Mouse (Mus musculus) activated CD4-positive, CD25-positive, alpha-beta regulatory T cell, adult 4 months (primary cell): ENCODE results near the gene Celf5. TPM values are rescaled to one million over a fixed set of nuclear protein-coding genes. Genes with fewer than 3 reads are reported as not detected.

Source experiments
- ATAC-seq: one replicate; pipeline ENCODE4 v1.8.0; 2017
- polyA plus RNA-seq, 2 experiments: library from polyadenylated mRNA; unstranded; fragments of 100-300 nt; shearing (Covaris generic); gene quantifications; one replicate each; pipeline ENCODE4 v1.2.1; 2017

Celf5 gene
- polyA plus RNA-seq, 2 experiments from 2014 or later = 0.44 to 1.5 TPM

DNA sequence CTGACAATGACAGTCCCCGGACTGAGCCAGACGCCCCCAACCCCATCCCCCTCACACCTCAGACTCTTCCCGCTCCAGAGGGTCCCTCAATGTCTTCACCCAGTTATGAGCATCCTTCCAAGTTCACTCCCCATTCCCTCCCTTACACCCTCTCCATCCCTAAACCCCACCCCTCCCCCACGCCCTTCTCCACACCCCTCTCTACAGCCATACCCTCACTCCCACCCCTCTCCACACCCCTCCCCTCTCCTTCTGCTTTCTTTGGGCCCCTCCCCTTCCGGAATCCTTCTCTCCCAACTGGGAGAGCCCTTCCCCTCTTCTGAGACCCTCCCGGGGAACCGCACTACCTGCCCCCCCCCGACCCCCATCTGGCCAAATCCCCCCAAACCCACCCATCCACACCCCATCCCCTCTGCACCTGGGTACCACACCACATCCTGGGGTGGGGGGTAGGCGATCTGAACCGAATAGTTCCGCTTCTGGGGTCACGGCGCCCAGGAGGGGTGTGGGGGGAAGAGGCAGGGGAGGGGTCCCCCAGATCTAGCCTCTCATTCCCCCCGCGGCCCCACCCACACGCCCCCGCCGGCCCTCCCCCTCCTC is 10.0 kb downstream of the Celf5 start:
- ATAC-seq = peak; percentile 12

DNA sequence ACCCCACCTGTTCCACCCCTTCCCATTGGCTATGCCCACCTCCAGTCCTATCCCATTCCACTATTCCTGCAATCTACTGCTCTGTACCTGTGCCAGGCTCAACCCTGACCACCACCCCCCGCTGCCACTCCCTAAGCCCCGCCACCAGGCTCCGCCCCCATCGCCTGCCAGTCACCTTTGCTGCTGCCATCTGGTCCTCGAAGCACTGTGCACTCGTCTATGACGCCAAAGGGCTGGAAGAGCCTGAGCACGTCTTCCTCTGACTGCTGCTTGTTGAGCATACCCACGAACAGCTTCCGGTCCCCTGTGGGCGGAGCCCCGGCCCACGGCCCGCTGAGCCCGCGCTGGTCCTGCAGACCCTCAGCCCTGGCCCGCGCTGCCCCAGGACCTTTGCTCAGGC is 12.1 kb downstream of the Celf5 start:
- peak; percentile 82 for ATAC-seq

DNA sequence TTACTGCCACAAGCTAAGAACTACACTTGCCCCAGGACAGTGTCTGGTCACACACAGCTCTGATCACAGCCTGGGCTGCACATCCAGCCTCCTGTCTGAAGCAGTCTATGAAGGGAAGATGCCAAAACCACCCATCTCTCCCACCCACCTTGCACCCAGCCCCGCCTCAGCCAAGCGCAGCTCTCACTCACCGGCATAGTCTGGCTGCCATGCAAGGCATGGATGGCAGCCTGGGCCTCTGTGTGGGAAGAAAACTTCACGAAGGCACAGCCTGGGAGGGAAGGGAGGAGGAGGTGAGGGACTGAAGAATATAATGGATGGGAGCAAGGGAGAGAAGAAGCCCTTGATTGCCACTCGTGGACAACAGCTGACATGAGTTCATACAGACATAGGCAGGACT is 13.3 kb downstream of the Celf5 start:
- ATAC-seq = no peak

DNA sequence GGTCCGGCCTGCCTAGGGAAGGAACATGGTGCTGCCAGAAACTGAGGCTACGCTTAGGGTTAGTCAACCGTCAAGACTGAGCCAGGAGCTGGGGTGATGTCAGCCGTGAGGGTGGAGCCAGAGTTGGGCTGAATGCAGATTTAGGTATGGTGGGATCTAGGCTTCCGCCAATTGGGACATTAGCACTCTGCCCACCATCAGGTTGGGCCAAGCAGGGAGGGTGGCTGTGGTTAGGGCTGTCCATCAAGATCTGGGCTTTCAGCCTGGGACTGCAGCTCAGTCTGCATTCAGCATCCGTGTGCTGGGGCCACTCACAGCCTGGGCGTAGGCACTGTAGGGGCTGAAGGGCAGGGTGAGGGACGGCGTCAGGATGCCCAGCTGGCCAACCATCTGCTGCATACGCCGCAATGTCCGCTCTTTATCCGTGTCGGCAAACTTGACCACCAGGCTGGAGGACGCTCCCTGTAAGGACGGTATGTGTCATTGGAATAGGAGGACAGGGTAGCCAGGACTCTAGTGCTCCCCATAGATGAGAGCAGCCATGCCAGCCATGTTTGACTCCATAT is 14.8 kb downstream of the Celf5 start:
- ATAC-seq = no peak

DNA sequence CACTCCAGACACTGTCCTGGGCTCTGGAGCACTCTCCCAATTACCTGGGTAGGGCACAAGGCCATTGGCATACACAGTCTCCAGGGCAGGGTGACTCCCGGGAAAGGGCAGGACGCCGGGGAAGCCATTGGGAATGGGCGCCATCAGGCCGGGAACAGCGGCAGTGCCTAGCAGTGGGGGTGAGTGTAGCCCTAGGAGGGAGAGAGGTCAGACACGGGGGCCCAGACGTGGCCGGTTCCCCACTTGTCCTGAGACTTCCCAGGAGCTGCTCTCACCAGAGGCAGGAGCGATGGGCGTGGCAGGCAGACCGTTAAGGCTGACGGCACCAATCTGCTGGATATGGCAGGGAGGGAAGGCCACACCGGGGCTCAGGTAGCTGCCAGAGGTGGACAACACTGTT is 15.6 kb downstream of the Celf5 start:
- no peak for ATAC-seq

DNA sequence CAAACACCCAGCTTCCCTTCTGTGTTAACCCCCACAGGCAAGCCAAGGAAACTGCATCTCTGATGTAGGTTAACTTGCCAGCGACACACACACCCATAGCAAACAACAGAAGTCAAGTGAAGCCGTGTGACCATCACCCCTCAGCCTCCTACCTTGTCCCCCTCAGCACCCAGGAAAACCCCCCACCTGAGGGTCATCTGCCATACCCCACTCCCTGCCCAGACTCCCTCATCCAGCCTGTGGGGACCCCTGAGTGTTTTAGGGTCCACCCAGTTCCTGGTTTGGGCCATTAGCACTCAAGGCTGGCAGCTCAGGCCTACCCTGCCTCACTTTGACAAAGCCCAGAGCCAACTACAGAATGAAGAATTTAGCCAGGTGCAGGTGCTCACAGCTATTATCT is 16.4 kb downstream of the Celf5 start:
- ATAC-seq = no peak

DNA sequence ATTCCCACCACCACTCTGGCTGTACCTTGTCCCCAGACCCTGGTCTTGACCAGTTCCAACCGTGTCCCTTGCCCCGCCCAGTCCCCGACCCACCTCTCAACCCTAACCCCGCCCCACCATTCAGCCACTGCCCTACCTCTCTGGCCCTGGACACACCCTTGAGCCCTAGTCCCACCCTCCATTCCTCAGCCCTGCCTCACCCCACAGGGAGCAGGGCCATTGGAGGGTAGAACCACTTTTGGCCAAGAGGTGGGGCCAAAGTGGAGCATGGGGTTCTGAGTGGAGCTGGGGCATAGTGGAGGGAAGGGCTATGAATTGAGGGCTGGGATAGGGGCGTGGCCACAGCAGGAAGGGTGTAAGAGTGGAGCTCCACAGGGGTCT is 17.3 kb downstream of the Celf5 start:
- ATAC-seq = no peak

DNA sequence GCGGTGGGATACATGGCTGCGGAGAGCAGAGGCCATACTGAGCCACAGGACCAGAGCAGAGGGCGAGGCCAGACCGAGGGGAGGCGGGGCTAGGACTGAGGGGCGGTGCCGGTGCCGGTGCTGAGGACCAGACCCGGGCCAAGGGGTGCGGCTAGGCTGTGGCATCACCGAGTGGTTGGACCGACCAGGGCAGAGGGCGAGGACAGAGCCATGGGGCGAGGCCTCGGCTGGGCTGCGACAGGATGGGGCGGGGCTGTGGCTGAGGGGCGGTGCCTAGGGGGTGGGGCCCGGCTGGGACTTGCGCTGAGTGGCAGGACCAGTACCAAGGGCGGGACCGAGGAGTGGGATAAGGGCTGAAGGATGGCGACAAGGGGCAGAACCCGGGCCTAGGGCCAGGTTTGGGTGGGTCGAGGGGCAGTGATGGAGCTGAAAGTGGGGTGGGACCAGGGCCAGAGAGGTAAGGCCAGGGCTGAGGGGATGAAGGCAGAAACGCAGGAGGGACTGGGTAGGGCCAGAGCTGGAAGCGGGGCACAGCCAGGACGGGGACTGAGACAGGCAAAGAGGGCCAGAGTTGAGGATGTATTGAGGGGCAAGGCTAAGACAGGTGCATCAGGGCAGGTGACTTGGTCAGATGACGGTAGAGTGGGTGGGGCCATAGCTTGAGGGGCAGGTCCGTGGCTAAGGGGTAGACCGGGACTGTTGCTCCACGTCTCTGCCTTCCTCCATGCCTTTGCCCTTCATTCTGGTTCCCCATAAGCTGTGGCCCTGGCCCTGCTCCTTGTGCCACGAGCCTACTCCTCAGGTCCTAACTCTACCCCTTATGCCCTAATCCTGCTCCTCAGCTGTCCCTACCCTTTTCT is 17.9 kb downstream of the Celf5 start:
- ATAC-seq = peak; percentile 65

DNA sequence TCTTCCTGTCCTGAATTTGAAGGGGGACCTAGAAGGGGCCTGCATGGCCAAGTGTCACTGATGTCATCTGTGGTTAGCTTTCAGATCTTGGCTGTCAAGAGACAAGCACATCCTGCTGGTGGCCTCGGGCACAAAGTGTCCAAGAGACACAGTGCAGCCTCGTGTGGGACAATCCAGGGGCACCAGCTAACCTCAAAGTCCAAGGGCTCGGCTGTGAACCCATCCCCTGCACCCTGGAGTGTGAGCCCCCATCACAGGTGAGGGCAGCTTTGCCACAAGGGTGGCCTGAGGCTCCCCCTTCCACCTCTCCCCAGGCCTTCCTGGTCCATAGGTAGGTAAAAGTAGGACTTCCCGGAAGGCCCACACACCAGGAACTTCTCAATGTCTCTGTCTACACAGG is 19.0 kb downstream of the Celf5 start:
- ATAC-seq = no peak

DNA sequence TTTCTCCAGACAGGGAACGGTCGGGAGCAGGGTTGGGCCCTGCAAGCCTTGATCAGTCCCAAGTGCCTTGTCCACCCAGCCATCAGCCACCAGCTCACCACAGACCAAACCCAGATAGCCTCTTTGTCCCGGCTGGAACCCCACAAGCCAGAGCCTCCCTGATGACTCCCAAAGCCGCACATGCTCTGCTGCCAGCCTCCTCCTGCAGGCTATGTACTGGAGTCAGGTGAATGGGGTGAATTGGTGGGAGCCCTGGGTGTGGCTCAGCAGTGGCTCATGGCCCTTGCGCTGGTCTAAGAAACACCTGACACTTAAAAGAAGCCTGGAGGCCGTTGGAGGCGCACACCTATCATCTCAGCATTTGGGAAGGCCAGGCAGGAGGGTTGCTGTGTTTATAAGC is 19.6 kb downstream of the Celf5 start:
- ATAC-seq = no peak

DNA sequence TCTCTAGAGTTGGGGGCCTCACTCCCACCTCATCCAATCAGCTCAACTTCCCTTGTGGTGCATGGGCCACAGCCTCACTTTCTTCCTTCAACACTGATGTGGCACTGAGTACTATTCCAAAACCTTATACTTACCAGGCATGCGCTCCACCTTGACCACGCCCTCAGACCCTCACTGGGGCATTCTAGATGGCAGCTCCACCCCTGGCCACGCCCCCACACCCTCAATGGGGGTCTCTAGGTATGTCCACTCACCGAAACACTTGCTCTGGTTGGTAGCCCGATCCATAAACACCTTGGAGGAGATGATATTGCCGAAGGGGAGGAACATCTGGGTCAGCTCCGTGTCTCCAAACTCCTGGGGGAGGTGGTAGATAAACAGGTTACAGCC is 20.1 kb downstream of the Celf5 start:
- ATAC-seq = no peak

DNA sequence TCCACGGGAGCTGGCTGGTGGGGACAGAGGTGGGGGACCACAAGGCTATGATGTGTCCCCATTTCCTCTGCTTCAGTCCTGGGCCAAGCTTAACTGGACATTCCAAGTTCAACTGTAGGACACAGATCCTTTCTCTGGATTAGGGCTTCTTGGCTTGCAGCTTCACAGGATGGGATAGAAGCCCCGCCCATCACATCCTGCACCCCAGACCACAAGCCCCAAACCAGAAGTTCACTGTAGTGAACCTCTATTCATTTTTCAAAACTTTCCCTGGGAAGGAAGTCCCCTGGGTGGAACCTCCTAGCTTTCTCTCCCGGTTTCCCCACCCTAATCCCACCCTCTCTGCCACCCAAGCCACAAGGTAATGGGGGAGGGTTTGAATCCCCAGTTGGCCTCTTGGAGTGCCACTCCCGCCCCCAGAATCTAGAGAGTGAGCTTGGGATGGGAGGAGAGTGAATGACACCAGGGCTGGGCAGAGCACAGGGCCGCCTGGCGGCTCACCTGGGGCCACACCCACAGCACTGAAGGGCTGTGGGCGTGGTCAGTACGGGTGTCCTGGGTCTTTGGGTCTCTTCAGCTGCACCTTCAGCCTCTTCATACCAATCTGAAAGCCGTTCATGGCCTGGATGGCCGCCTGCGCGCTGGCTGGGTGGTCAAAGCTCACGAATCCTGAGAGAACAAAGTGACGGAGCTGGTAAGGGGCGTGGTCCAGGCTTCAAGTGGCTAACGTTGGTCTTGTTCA is 20.7 kb downstream of the Celf5 start:
- no peak for ATAC-seq

DNA sequence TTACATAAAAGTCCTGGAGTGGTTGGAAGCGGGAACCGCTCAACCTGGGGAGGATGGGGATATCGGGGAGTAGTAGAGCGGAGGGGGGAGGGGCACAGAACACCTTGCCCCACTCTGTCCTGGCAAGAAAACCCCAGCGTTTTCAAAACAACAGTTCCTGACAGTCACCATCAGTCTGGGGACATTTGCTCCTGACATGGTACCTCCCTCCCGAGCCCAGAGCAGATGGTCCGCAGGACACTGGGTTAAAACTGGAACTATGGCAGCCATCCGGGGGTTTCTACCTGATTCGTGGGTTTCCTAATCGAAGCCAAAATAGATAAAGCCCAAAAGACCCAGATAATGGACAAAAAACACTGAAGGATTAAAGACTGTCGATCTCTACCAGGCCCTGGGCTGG is 21.6 kb downstream of the Celf5 start:
- no peak for ATAC-seq

DNA sequence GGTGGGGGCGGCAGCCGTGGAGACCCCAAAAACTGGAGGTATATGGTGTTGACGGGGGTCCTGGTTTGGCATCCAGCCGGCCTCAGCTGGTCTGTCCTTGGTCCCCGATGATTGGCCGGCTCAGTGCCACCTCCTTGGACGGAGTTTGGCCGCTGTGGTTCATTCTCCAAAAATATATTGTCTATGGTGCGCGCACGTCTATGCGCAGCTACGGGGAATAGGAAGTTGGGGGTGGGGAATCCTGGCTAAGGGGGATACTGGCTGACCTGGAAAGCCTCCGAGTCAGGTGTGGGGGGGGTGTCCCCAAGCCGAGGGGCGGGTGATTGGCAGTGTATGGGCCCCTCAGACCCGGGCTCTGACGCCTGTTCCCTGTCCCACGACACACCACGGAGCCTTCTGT is 22.0 kb downstream of the Celf5 start:
- ATAC-seq = no peak

DNA sequence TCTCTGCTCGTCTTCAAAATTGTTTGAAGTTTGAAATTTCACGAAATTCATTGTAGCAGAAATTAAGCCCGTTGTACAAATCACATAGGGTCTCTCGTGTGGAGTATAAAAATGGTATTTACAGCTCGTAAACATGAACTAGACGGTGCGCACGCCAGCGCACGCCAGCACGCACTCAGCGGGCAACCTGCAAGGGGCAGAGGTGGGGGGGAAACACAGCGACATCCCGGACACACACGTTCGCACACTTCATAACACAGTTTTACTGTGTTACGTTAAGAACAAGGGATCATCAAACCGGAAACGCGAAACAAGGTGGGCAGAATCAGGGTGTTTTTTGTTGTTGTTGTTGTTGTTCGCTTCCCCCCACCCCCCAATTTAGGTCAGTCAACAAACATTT is 23.1 kb downstream of the Celf5 start:
- ATAC-seq = no peak

DNA sequence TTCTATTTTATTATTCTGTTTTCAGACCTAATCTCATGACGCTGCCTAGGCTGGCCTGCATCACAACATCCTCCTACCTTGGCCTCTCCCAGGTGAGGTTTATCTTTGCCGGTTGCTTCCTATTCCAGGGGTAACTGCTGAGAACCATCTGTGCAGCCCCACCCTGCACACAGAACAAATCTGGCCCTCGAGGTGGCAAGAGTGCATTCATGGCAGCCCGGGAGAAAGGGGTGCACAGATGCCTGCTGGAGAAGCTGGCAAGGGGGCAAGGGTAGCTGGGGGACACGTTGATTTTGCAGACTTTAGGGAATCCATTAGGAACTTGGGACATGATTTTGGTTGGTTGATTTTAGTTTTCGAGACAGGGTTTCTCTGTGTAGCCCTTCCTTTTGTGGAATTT is 24.2 kb downstream of the Celf5 start:
- ATAC-seq = no peak

DNA sequence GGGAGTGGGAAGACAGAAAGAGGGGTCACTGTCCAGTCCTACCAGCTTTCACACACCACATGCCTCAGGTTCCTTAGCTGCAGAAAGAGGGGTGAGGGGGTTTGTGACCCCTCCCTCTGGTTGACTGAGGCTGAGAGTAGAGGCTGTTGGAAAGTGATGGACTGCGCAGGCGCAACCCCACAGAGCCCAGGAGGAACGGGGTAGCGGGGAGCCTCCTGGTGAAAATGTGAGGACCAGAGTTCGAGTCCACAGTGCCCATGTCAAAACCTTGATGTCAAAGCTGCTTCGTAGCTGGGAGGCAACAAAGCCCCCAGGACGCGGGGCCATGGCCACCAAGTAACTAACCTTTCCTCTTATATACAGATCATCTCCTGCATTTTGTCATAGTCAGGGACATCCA is 24.9 kb downstream of the Celf5 start:
- no peak for ATAC-seq

DNA sequence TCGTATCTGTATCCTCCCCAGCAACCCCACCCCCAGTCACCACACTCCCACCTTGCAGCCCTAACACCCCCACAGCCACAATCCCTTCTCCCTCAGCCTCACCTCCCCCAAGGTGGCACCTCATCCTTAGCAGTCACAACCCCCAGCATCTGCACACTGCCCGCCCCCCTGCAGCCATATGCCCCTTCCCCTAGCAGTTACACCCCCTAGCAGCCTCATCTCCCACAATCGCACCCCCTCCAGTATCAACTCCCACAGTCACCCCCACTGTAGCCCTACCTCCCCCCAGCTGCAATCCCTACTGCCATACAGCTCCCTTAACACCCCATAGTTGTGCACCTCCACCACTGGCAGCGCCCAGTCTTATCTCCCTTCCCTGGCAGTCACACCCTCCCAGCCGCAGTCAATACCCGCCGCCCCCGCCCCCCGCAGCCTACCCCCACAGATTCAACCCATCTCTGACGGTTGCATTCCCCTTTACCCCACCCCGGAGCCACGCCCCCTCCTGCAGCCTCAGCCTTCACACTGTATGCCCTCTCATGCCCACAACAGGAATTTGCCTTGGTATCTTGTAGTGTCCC is 25.4 kb downstream of the Celf5 start:
- no peak for ATAC-seq

DNA sequence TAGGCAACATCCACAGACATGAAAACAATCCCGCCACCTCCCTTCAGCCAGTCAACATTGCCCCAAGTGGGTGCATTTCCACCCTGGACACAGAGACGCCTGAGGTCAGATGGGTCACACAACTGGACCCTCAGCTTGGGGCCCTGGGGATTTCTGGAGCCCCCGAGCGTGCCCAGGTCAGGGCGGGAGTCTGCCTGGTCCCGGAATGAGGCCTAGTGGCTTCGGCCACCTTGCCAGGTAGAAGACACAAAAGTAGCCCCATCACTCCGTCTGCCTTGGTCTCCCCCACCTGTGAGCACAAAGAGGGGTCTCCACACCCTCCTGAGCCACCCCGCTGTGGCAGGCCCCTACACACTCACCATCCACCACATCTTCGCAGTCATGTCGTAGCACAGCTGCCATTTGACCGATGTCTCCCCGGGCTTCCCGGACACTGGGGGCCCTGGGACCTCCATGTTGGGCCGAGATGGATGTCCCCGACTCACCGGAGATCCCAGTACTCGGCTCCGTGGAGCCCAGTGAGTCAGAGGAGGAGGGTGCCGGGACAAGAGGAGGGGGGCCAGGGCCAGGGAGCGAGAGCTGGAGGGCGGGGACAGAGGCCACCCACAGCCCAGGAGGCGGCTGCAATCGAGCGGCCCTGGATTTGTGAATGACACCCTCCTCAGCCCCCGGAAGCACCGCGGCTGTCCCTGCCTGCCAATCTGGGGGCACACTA is 27.2 kb downstream of the Celf5 start, which contains the start of gene Nfic:
Gene Nfic (minus strand): TSS at position 455 of the 715 bp plus-strand sequence.
- ATAC-seq = no peak

DNA sequence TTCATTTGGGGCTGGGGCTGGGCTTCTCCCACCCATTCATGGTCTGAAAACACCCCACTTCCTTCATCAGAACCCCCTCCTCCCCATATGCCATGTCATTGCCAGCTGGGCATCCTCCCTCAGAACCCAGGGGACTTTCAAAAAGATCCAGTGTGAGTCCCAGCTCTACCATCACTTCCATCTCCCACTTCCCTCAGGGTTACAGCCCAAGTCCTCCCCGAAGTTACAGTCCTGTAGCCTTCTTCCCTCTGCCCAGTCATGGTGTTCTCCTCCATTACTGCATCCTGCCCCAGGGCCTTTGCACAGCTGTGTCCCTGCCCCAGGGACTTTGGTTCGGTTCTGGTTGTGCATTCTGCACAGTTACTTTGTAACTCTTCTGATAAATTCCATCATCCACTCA is 28.4 kb downstream of the Celf5 start:
- ATAC-seq = no peak

DNA sequence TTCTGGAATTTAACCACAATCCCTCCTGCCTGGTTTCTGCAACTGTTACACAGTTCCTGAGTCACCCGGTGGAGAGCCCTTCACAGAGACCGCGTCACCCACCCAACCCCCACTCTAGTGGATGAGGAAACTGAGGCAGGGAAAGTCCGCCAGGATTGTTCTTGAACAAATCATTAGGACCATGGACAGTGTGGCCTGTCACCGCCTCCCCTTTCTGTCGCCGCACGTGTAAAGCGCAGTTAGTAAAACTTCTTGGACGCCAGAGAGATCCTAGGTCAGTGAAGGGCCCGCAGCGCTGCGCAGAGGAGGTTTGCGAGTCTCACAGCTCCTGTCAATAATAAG is 29.6 kb downstream of the Celf5 start:
- ATAC-seq = no peak

DNA sequence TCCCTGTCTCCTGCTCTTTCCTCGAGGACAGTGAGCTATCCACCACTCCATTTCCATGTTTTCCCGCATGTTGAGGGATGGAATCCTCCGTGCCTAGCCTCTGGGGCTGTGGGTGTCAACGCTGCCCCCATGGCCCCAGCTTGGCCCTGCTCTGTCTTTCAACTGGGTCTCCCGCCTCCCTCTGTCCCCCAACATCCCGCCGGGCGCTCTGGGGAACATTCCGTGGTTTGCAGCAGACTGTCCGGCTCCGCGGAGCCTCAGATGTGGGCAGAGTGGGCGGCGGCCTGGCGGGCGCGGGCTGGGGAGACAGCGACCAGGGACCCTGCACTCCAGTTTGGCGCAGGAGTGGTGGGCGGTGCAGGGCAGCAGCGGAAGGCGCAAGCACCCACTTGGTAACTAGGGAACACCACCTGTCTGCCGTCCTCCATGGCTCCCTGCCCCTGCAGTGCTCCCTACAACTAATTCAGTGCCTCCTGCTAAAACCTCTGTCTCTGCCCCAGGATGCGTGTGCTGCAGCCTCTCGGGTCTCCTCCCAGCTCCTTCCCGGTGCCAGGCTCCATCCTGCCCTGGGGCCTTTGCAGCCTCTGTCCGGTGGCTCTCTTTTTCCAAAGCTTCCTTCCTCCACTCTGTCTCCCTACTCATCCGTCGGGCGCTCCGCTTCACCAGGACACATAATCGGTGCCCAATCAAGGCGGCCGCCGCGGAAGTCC is 30.1 kb downstream of the Celf5 start:
- no peak for ATAC-seq
